Mouse (Mus musculus) MEL (cell line): ENCODE data around the gene 4930507D05Rik.

ENCODE experiments used
- CHD1 ChIP-seq: IDR thresholded peaks from 2 replicates; pipeline ENCODE4 v1.6.1; 2012; ENCODE audit warnings: low read depth, mild to moderate bottlenecking, inconsistent platforms, low read length, improper control_type of control experiment
- CTCF ChIP-seq, 3 experiments: IDR thresholded peaks in 2 of 3; conservative IDR thresholded peaks in 1 of 3; 2 replicates each; pipeline ENCODE4 v1.5.1; 2011 to 2012; ENCODE audit warnings: low read length in 3 of 3, low read depth in 2 of 3, mild to moderate bottlenecking in 2 of 3, improper control_type of control experiment in 1 of 3, inconsistent platforms in 1 of 3, mixed read lengths in 1 of 3, moderate library complexity in 1 of 3; ENCODE audit not compliant: control insufficient read depth in 1 of 3, insufficient read depth in 1 of 3, poor library complexity in 1 of 3, severe bottlenecking in 1 of 3
- GABPA ChIP-seq: IDR thresholded peaks from 2 replicates; pipeline ENCODE4 v1.6.1; 2012; ENCODE audit warnings: low read depth, mild to moderate bottlenecking, inconsistent platforms, low read length, improper control_type of control experiment, moderate library complexity
- MAX ChIP-seq: IDR thresholded peaks from 2 replicates; pipeline ENCODE4 v1.6.1; 2011; ENCODE audit warnings: low read length, improper control_type of control experiment
- MYC ChIP-seq: IDR thresholded peaks from 2 replicates; pipeline ENCODE4 v1.6.1; 2011; ENCODE audit warnings: low read depth, mild to moderate bottlenecking, low read length, improper control_type of control experiment, moderate library complexity
- POLR2A ChIP-seq, 2 experiments: IDR thresholded peaks; 2 replicates each; pipeline ENCODE4 v1.6.1; 2011 to 2012; ENCODE audit warnings: low read length in 2 of 2, mild to moderate bottlenecking in 2 of 2, control low read depth in 1 of 2, improper control_type of control experiment in 1 of 2, low read depth in 1 of 2, moderate library complexity in 1 of 2; ENCODE audit not compliant: control insufficient read depth in 1 of 2, insufficient read depth in 1 of 2, poor library complexity in 1 of 2
- USF2 ChIP-seq, 2 experiments: IDR thresholded peaks; 2 replicates each; pipeline ENCODE4 v1.6.1; 2011 to 2012; ENCODE audit warnings: improper control_type of control experiment in 2 of 2, low read length in 2 of 2, borderline replicate concordance in 1 of 2, inconsistent platforms in 1 of 2, low read depth in 1 of 2, mild to moderate bottlenecking in 1 of 2; ENCODE audit not compliant: insufficient read depth in 1 of 2

GRCm38 (mm10) chr10:62419422-62419821, 29.9 kb upstream of the 4930507D05Rik start:
- TF ChIP-seq GABPA (no peak), CTCF (IDR thresholded peaks at IDR 0.05 in 2 of 3, conservative IDR thresholded peaks at IDR 0.05 in 1 of 3; ENCODE audit: control insufficient read depth in 1 of 3, insufficient read depth in 1 of 3, low read depth in 2 of 3, low read length in 3 of 3, poor library complexity in 1 of 3, severe bottlenecking in 1 of 3) (no peak), MYC (no peak), CHD1 (no peak), USF2 (IDR thresholded peaks at IDR 0.05; ENCODE audit: borderline replicate concordance in 1 of 2, insufficient read depth in 1 of 2, low read depth in 1 of 2, low read length in 2 of 2) (no peak), POLR2A (IDR thresholded peaks at IDR 0.05; ENCODE audit: control insufficient read depth in 1 of 2, insufficient read depth in 1 of 2, low read depth in 1 of 2, low read length in 2 of 2, poor library complexity in 1 of 2) (no peak), MAX (no peak)
